In genomic region chr5:96162399-96163331, GRCm38 (mm10) we compare ENCODE assay signal across 8 mouse cellular contexts. TPM values are rescaled to one million over a fixed set of nuclear protein-coding genes. Genes with fewer than 3 reads are reported as not detected.
A peak's percentile ranks its signal among the peaks of the same experiment; 100 is the strongest.
DNase-seq lines count a peak whose midpoint lies in the region; ATAC-seq and TF ChIP-seq lines count a peak whose summit lies in the region.

No protein-coding gene starts in this region.

- peak overlapping the region; percentile 99 for H3K27ac ChIP-seq in forebrain, embryonic 16.5 days (ENCODE audit: low read length)
- H3K27ac ChIP-seq in layer of hippocampus, adult 2 months, result peak overlapping the region; percentile 97
- H3K27ac ChIP-seq in lung, embryonic 15.5 days, result peak overlapping the region; percentile 99

- peaks cover 26% of the 10 kb centered on the region for H3K4me1 ChIP-seq in G1E (ENCODE audit: insufficient read depth, low read depth, low read length)
- peaks cover 14% of the 10 kb centered on the region for H3K4me1 ChIP-seq in forebrain, embryonic 16.5 days (replicated peaks; ENCODE audit: control insufficient read depth, insufficient read depth, low read length)
- peaks cover 20% of the 10 kb centered on the region for H3K4me1 ChIP-seq in lung, embryonic 15.5 days

- peak overlapping the region; percentile 97 for H3K9ac ChIP-seq in forebrain, embryonic 16.5 days (replicated peaks; ENCODE audit: low read depth, low read length)
- H3K9ac ChIP-seq in lung, embryonic 15.5 days, result peak overlapping the region; percentile 98

- H3K27me3 ChIP-seq in G1E (ENCODE audit: insufficient read depth, low read length), result no peaks in the 10 kb centered on the region
- no peaks in the 10 kb centered on the region for H3K27me3 ChIP-seq in forebrain, embryonic 16.5 days (replicated peaks; ENCODE audit: control insufficient read depth, insufficient read depth, low read length)
- H3K27me3 ChIP-seq in lung, embryonic 15.5 days, result no peaks in the 10 kb centered on the region

- under 1% methylated on average over 56 of the region's 56 CpGs for WGBS in forebrain, embryonic 16.5 days
- WGBS in lung, embryonic 15.5 days, result under 1% methylated on average over 55 of the region's 56 CpGs

- peak overlapping the region; percentile 70 for H3K4me2 ChIP-seq in forebrain, embryonic 16.5 days (ENCODE audit: low read length)
- peak overlapping the region; percentile 76 for H3K4me2 ChIP-seq in lung, embryonic 15.5 days

- DNase-seq in G1E (ENCODE audit: low spot score), result peak; percentile 91
- peak; percentile 85 to 87 for DNase-seq in cerebellum, adult 18-20 months
- DNase-seq in heart, postnatal 36 days, result peak; percentile 82 to 83
- DNase-seq in layer of hippocampus, adult 2 months (ENCODE audit: low spot score in 2 of 2), result peak; percentile 79 to 81
- peak; percentile 80 for DNase-seq in ovary, adult 18-20 months (ENCODE audit: low spot score)
- peak; percentile 88 for DNase-seq in thymus, postnatal 0 days (ENCODE audit: low spot score)

- peak overlapping the region; percentile 97 for H3K4me3 ChIP-seq in G1E (ENCODE audit: low read depth, low read length)
- peak overlapping the region; percentile 95 for H3K4me3 ChIP-seq in forebrain, embryonic 16.5 days (replicated peaks; ENCODE audit: low read length)
- H3K4me3 ChIP-seq in layer of hippocampus, adult 2 months, result peak overlapping the region; percentile 83
- peak overlapping the region; percentile 93 for H3K4me3 ChIP-seq in lung, embryonic 15.5 days

- ATAC-seq in G1E (ENCODE audit: extremely low read depth, insufficient number of reproducible peaks, low FRiP score, poor library complexity, severe bottlenecking), result peak; percentile 75
- peak; percentile 89 for ATAC-seq in forebrain, embryonic 16.5 days
- ATAC-seq in lung, embryonic 15.5 days (ENCODE audit: borderline replicate concordance, extremely low read depth, low FRiP score, low TSS enrichment), result peak; percentile 89

- no peak for TF ChIP-seq CTCF in G1E (IDR thresholded peaks at IDR 0.05; ENCODE audit: low read depth, low read length)
- no peak for TF ChIP-seq CTCF in layer of hippocampus, adult 2 months (conservative IDR thresholded peaks at IDR 0.05)

- H3K9me3 ChIP-seq in G1E (replicated peaks), result peaks cover 8% of the 10 kb centered on the region
- no peaks in the 10 kb centered on the region for H3K9me3 ChIP-seq in forebrain, embryonic 16.5 days (ENCODE audit: control insufficient read depth, low read length)
- no peaks in the 10 kb centered on the region for H3K9me3 ChIP-seq in lung, embryonic 15.5 days

- intact Hi-C loops in heart, postnatal 36 days (cut with DNase I), result loop anchor here (1.0 to 10.0 kb wide), 4 partner anchors 47 to 188 kb away; partner anchors contain the start of gene Mrpl1

- H3K36me3 ChIP-seq in G1E (replicated peaks), result peaks cover 2% of the 10 kb centered on the region
- H3K36me3 ChIP-seq in forebrain, embryonic 16.5 days (ENCODE audit: control insufficient read depth, insufficient read depth), result no peaks in the 10 kb centered on the region
- H3K36me3 ChIP-seq in lung, embryonic 15.5 days, result no peaks in the 10 kb centered on the region

RNA-seq across cellular contexts. Expression of gene Cnot6l, which starts 1.3 kb away (rescaled TPM):
- total RNA-seq in G1E (2014; fragmentation: Nextera tagmentation), result 190 and 198 TPM in 2 replicates
- 111 and 141 TPM in 2 replicates for total RNA-seq in G1E (2017)
- 6.0 and 6.8 TPM in 2 replicates for polyA plus RNA-seq in G1E (2012)
- polyA plus RNA-seq in forebrain, embryonic 16.5 days (2015; fragmentation: Nextera tagmentation; extraction: Ambion mirVana), result 13.9 and 16.7 TPM in 2 replicates
- 10 to 100 TPM; 76.6 to 78.7 TPM for total RNA-seq in heart, postnatal 36 days (2021)
- total RNA-seq in layer of hippocampus, adult 2 months (2021), result 10 to 100 TPM; 70.7 to 77.9 TPM
- polyA plus RNA-seq in lung, embryonic 15.5 days (2015; fragmentation: Nextera tagmentation; extraction: Ambion mirVana), result 22.9 and 23.4 TPM in 2 replicates
- 72.0 and 89.7 TPM in 2 replicates for polyA plus RNA-seq in thymus, postnatal 0 days (2015; fragmentation: Nextera tagmentation; extraction: Ambion mirVana)

RNA-seq across cellular contexts. Expression of gene Mrpl1, which starts 46.6 kb away (rescaled TPM):
- total RNA-seq in G1E (2014; fragmentation: Nextera tagmentation) (42.5 and 46.2 TPM in 2 replicates), G1E (2017) (41.9 and 50.9 TPM in 2 replicates)
- polyA plus RNA-seq in G1E (2012), result 2.6 and 3.1 TPM in 2 replicates
- polyA plus RNA-seq in forebrain, embryonic 16.5 days (2015; fragmentation: Nextera tagmentation; extraction: Ambion mirVana), result 16.9 and 20.7 TPM in 2 replicates
- total RNA-seq in heart, postnatal 36 days (2021), result 10 to 100 TPM; 28.8 to 32.6 TPM
- 10 to 100 TPM; 15.8 to 17.4 TPM for total RNA-seq in layer of hippocampus, adult 2 months (2021)
- polyA plus RNA-seq in lung, embryonic 15.5 days (2015; fragmentation: Nextera tagmentation; extraction: Ambion mirVana), result 18.6 and 19.6 TPM in 2 replicates
- 26.4 and 29.1 TPM in 2 replicates for polyA plus RNA-seq in thymus, postnatal 0 days (2015; fragmentation: Nextera tagmentation; extraction: Ambion mirVana)

Comparison
In these comparisons a context has a peak if more than half of its experiments do, and no peak if none do; other contexts are left out.
1. Peak in every context shown above with its lines: DNase-seq, ATAC-seq, H3K4me3 ChIP-seq and H3K27ac ChIP-seq.